Mouse (Mus musculus): Measurements from ENCODE around the gene Tenm3.

DNA sequence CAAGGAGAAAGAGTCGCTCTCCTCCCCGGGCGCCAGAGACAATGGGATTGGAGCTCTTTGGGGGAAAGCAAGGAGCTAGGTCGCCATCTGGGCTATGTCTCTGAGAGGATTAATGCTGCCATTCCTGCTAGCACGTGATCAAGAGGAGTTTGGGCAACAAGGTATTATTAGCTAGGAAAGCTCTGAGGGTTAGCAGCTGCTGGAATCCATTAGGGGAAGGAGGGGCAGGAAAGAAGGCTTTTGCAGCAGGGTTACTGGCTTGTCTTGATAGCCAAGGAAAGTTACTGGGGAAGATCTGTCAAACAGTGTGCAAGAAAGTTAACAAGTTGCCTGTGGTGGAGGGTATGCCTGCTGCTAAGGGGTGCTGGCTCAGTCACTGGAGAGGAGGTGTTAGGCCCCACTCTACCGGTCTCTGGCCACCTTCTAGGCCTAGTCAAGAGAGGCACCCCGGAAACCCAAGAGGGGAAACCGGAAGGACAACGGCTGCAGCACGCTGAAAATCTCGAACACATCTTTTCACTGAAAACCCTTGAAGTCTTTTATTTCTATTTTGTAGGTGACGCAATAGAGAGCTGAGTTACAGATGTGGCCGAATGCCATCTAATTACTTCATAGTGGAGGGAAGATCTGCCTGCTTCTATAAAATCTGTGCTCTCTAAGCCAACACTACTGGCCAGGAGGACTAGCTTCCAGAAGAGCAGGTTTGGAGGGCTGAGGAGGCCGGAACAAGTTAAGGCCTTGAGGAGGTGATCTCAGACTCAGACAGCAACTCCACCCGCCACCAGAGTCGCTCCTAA, 534.4 kb downstream of the Tenm3 start:
- TF ChIP-seq CTCF (IDR thresholded peaks at IDR 0.05; ENCODE audit: low read depth, low read length) (no peak), GATA1 (IDR thresholded peaks at IDR 0.05; ENCODE audit: borderline replicate concordance, low read length) (no peak), TAL1 (conservative IDR thresholded peaks at IDR 0.05; ENCODE audit: low read depth, low read length) (no peak)

Measured in G1E (cell line).